Mouse (Mus musculus) forebrain, embryonic 14.5 days (tissue): Measurements from ENCODE around the gene Tpm3. TPM values are rescaled to one million over a fixed set of nuclear protein-coding genes. Genes with fewer than 3 reads are reported as not detected.
"Not testable (repeated sequence)": the region's sequence is repeated elsewhere in the genome, so short reads cannot be mapped to it uniquely, and the experiment has no call there.

Experiments
- ATAC-seq: fragments of 200-750 bp; cut with Nextera tagmentation; 2 replicates; pipeline ENCODE4 v1.8.0; 2017; ENCODE audit warnings: mild to moderate bottlenecking, moderate library complexity
- DNase-seq: peaks from one replicate; pipeline ENCODE4 v3.0.0-alpha.2; 2015; ENCODE audit warnings: low spot score
- H3K27ac ChIP-seq: fragments of 300-500 bp; sonication (generic); 2 replicates; pipeline ENCODE4 v1.5.1; 2014; ENCODE audit warnings: low read depth, mild to moderate bottlenecking, control low read depth, low read length, moderate library complexity
- H3K27me3 ChIP-seq: fragments of 300-500 bp; sonication (generic); replicated peaks from 2 replicates; pipeline ENCODE4 v1.6.1; 2014; ENCODE audit warnings: low read length, control low read depth, mixed read lengths; ENCODE audit not compliant: control insufficient read depth, insufficient read depth
- H3K36me3 ChIP-seq: fragments of 300-500 bp; sonication (generic); 2 replicates; pipeline ENCODE4 v1.6.1; 2014; ENCODE audit warnings: low read length, control low read depth; ENCODE audit not compliant: control insufficient read depth, insufficient read depth
- H3K4me1 ChIP-seq: fragments of 300-500 bp; sonication (generic); 2 replicates; pipeline ENCODE4 v1.6.1; 2014; ENCODE audit warnings: antibody characterized with exemption, low read length, control low read depth; ENCODE audit not compliant: control insufficient read depth, insufficient read depth
- H3K4me2 ChIP-seq: fragments of 300-500 bp; sonication (generic); 2 replicates; pipeline ENCODE4 v1.6.1; 2014; ENCODE audit warnings: mild to moderate bottlenecking, control low read depth, low read length
- H3K4me3 ChIP-seq: fragments of 300-500 bp; sonication (generic); 2 replicates; pipeline ENCODE4 v1.5.1; 2014; ENCODE audit warnings: low read depth, low read length, control low read depth
- H3K9ac ChIP-seq: fragments of 300-500 bp; sonication (generic); 2 replicates; pipeline ENCODE4 v1.6.1; 2014; ENCODE audit warnings: mild to moderate bottlenecking, low read length, control low read depth, moderate library complexity
- H3K9me3 ChIP-seq: fragments of 300-500 bp; sonication (generic); replicated peaks from 2 replicates; pipeline ENCODE4 v1.6.1; 2016; ENCODE audit warnings: low read length, control low read depth, mixed read lengths; ENCODE audit not compliant: control insufficient read depth
- WGBS: fragments of 180-500 bp; shearing (Covaris S2); extraction: QIAGEN DNeasy Blood & Tissue Kit; methylation state at CpG from one replicate; pipeline ENCODE4 v1.1.7; 2014; 5-methylcytosine and 5-hydroxymethylcytosine counted together
- polyA plus RNA-seq: library from polyadenylated mRNA; unstranded; fragments of >200 nt; fragmentation: Nextera tagmentation; extraction: Ambion mirVana; gene quantifications from 2 replicates; pipeline ENCODE4 v1.2.1, GENCODE M21; 2014

The Tpm3 gene
- polyA plus RNA-seq, 1 experiment from 2014 or later: 385 TPM

DNA sequence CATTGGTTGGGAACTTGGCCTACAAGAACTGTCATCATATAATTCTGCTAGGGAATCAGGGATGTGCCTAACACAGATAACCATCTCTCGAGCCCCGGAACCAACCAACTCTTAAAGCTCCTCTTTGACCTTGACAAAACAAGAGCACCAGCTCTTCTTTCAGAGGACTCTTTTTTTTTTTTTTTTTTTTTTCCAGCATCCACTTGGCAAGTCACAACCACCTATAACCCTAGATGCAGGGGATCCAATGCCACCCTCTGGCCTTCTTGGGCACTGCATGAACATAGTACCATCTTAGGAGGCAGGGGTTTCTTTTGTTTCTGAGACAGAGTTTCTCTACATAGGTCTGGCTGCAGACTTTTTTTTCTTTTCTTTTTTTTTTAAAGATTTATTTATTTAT, 41.9 kb downstream of the Tpm3 start:
- 94% methylated on average over 2 of the region's 2 CpGs for WGBS
- Histone ChIP-seq H3K27me3 (no peaks in the 10 kb centered on the region), H3K9ac (no peak overlapping the region), H3K9me3 (no peaks in the 10 kb centered on the region), H3K4me3 (no peak overlapping the region), H3K4me2 (no peak overlapping the region), H3K4me1 (no peaks in the 10 kb centered on the region), H3K27ac (no peak overlapping the region), H3K36me3 (no peaks in the 10 kb centered on the region)
- DNase-seq (no peak), ATAC-seq (no peak)

DNA sequence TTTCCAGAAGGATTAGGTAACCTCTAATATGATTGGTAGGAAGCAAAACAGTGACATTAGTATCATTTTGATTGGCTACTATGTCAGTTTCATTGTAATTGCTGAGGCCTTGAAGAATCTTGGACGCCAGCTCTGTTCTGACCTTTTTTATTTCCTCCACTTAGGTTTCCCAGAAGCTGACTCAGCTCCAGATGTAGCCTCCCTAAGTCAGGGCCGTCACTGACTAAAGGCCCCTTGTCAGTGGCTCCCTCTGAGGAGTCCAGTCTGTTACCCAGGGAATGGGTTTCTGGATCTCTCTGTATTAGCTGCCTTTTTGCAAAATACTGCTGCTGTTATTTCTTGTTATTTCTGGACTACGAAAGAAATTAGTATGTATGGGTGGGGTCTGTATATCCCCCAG, 43.1 kb downstream of the Tpm3 start:
- ATAC-seq (no peak), DNase-seq (no peak)
- WGBS: 92% methylated on average over 3 of the region's 3 CpGs
- no peaks in the 10 kb centered on the region for H3K27me3 ChIP-seq
- no peak overlapping the region for H3K27ac ChIP-seq
- H3K9ac ChIP-seq: no peak overlapping the region
- H3K4me2 ChIP-seq: no peak overlapping the region
- no peak overlapping the region for H3K4me3 ChIP-seq
- no peaks in the 10 kb centered on the region for H3K9me3 ChIP-seq
- H3K4me1 ChIP-seq: no peaks in the 10 kb centered on the region
- H3K36me3 ChIP-seq: no peaks in the 10 kb centered on the region

DNA sequence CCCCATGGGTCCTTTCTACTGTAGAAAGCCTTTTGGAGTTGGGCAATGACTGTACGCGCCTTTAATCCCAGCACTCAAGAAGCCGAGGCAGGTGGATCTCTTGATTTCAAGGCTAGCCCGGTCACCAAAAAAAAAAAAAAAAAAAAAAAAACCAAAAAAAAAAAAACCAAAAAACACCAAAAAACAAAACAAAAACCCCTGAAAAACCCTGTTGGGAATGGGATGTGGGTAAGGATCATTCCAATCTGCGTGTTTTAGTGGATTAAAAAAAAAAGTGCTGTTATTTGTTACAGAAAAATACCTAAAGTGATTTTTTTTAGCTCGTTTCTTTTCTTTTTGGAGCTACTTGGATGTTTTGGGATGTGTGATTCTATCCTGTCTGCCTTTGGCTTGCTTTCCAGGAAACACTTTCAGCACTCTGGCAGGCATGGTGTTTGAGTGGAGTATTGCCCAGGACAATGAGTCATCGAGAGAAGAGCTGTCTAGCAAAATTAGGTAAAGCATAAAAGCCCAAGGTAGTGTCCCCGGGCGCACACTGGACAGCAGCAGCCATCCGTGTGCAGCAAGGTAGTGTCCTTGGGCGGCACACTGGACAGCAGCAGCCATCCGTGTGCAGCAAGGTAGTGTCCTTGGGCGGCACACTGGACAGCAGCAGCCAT, 45.8 kb downstream of the Tpm3 start:
- H3K36me3 ChIP-seq: no peaks in the 10 kb centered on the region
- H3K4me1 ChIP-seq: no peaks in the 10 kb centered on the region
- H3K4me2 ChIP-seq: no peak overlapping the region
- H3K27me3 ChIP-seq: no peaks in the 10 kb centered on the region
- ATAC-seq (no peak), DNase-seq (no peak)
- H3K4me3 ChIP-seq: no peak overlapping the region
- no peak overlapping the region for H3K27ac ChIP-seq
- no peaks in the 10 kb centered on the region for H3K9me3 ChIP-seq
- no peak overlapping the region for H3K9ac ChIP-seq
- 95% methylated on average over 13 of the region's 13 CpGs for WGBS

DNA sequence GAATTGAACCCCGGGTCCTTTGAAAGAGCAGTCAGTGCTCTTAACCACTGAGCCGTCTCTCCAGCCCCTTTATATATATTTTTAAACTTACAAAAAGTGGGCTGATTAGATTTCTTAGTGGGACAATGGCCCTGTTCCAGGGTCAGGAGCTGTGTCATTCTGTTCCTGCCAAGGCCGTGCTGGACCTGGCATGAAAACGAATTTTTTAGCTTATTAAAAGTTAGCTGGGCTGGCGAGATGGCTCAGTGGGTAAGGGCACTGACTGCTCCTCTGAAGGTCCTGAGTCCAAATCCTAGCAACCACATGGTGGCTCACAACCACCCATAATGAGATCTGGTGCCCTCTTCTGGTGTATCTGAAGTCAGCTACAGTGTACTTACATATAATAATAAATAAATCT, 49.6 kb downstream of the Tpm3 start:
- H3K27me3 ChIP-seq, H3K9me3 ChIP-seq, H3K27ac ChIP-seq, DNase-seq, H3K4me2 ChIP-seq, H3K9ac ChIP-seq, H3K4me3 ChIP-seq, H3K4me1 ChIP-seq, H3K36me3 ChIP-seq, ATAC-seq: not testable (repeated sequence)
- 77% methylated on average over 5 of the region's 5 CpGs for WGBS

DNA sequence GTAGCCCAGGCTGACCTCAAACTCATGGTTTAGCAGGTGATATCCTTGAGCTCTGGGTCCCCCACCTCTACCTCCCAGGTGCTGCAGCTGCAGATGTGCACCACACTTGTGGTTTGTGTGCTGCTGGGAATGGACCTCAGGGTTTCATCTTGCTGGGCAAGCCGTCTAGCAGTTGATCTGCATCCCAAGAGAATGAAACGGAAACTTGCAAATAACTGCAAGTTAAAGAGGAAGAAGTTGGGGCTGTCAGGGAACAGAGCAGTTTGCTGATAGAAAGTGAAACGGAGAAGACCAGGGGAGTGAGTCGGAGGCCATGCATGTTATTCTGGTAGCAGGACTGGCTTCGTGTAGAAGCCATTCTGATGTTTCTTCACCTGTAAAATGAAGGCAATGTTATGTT, 53.3 kb downstream of the Tpm3 start:
- Histone ChIP-seq H3K9ac (no peak overlapping the region), H3K4me2 (no peak overlapping the region), H3K36me3 (no peaks in the 10 kb centered on the region), H3K4me3 (no peak overlapping the region), H3K27me3 (no peaks in the 10 kb centered on the region), H3K9me3 (no peaks in the 10 kb centered on the region), H3K27ac (no peak overlapping the region), H3K4me1 (no peaks in the 10 kb centered on the region)
- 89% methylated on average over 5 of the region's 5 CpGs for WGBS
- ATAC-seq (no peak), DNase-seq (no peak)

DNA sequence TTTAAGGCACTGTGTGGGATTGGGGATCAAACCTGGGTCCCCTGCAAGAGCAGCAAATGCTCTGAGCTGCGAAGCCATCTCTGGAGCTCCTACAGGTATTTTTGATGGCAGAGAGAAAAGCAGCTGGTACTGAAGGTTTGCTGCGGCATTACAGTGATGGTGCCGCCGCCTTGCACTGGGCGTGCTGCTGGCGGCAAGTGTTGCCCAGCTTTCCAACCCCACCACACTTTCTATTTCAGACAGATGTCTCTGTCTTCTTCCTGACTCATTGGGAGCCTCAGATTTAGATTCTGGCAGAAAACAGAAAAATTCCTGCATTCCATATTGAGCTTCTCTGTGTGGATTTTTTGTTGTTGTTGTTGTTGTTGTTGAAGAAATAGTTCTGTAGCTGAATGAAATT, 55.4 kb downstream of the Tpm3 start:
- no peak overlapping the region for H3K4me3 ChIP-seq
- DNase-seq (no peak), ATAC-seq (no peak)
- no peak overlapping the region for H3K27ac ChIP-seq
- H3K27me3 ChIP-seq: no peaks in the 10 kb centered on the region
- no peaks in the 10 kb centered on the region for H3K36me3 ChIP-seq
- H3K9me3 ChIP-seq: no peaks in the 10 kb centered on the region
- H3K4me2 ChIP-seq: no peak overlapping the region
- no peaks in the 10 kb centered on the region for H3K4me1 ChIP-seq
- WGBS: 88% methylated on average over 6 of the region's 6 CpGs
- no peak overlapping the region for H3K9ac ChIP-seq

DNA sequence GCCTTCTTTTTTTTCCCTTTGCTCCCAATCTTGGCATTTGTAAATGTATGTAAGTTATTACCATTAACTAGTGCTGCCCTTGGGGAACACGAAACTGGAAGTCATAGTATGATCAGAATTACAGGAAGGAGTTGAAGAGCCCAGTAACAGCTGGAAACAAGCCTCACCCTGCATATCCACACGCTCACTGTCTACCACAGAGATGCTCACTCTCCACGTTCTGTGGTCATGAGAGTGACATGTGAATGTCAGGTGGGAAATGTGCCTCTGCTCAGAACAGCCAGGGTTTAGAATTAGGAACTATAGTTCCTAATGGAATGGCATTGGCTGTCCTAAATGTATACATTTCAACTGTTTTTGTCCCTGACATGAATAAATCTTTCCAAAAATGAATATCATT, 60.3 kb downstream of the Tpm3 start:
- no peak for DNase-seq
- Histone ChIP-seq H3K4me2 (no peak overlapping the region), H3K27me3 (no peaks in the 10 kb centered on the region), H3K9me3 (no peaks in the 10 kb centered on the region), H3K9ac (no peak overlapping the region), H3K4me1 (no peaks in the 10 kb centered on the region), H3K36me3 (no peaks in the 10 kb centered on the region), H3K4me3 (no peak overlapping the region), H3K27ac (no peak overlapping the region)
- ATAC-seq: no peak
- 87% methylated on average over 3 of the region's 3 CpGs for WGBS

DNA sequence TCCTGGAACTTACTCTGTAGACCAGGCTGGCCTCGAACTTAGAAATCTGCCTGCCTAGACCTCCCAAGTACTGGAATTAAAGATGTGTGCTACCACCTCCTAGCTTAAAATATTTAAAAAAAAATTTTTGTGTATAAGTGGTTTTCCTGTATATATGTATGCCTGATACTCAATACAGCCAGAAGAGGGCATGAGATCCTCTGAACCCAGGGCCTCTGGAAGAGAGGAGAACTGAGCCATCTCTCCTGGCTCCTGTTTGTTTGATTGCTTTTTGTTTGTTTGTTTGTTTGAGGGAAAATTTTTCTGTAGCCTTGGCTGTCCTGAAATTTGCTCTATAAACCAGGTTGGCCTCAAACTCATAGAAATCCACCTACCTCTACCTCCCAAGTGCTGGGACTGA, 60.9 kb downstream of the Tpm3 start:
- H3K27ac ChIP-seq: no peak overlapping the region
- no peaks in the 10 kb centered on the region for H3K4me1 ChIP-seq
- H3K4me3 ChIP-seq: no peak overlapping the region
- no peak overlapping the region for H3K9ac ChIP-seq
- WGBS: 88% methylated on average over 1 of the region's 1 CpGs
- H3K27me3 ChIP-seq: no peaks in the 10 kb centered on the region
- no peaks in the 10 kb centered on the region for H3K9me3 ChIP-seq
- no peak overlapping the region for H3K4me2 ChIP-seq
- no peak for DNase-seq
- no peaks in the 10 kb centered on the region for H3K36me3 ChIP-seq
- no peak for ATAC-seq

DNA sequence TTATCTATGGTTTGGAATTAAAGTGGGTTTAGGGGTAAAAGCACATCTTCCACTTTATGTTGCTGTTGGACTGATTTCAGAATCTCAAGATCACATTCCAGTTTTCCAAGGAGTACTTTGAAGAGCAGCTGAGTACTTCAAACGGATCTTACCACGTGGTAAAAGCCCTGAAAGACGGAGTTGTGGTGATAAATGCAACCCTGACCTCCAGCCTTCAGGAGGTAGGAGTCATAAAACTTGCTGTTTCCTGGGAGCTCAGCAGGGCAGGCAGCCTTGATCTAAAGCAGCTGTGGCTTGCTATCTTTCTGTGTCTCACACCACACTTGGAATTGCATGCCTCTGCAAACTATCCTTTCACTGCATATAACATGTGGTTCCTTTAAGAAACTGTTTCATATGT, 62.0 kb downstream of the Tpm3 start:
- no peak overlapping the region for H3K9ac ChIP-seq
- ATAC-seq (no peak), DNase-seq (no peak)
- no peaks in the 10 kb centered on the region for H3K36me3 ChIP-seq
- no peak overlapping the region for H3K4me2 ChIP-seq
- no peaks in the 10 kb centered on the region for H3K9me3 ChIP-seq
- H3K27me3 ChIP-seq: no peaks in the 10 kb centered on the region
- H3K4me3 ChIP-seq: no peak overlapping the region
- 69% methylated on average over 3 of the region's 3 CpGs for WGBS
- H3K4me1 ChIP-seq: no peaks in the 10 kb centered on the region
- H3K27ac ChIP-seq: no peak overlapping the region
